Mouse (Mus musculus) B cell, adult 2 months (primary cell): ENCODE data around the gene Hbq1b.

Experiments
- DNase-seq, 2 experiments: peaks; one replicate each; pipeline ENCODE4 v3.0.0; 2022

Hbq1b gene

GRCm38 (mm10) chr11:32302824-32303419, 16.2 kb downstream of the Hbq1b start:
- no peak for DNase-seq

- no peak for DNase-seq
Observed at GRCm38 (mm10) chr11:32303455-32303854, 16.7 kb downstream of the Hbq1b start.

DNA sequence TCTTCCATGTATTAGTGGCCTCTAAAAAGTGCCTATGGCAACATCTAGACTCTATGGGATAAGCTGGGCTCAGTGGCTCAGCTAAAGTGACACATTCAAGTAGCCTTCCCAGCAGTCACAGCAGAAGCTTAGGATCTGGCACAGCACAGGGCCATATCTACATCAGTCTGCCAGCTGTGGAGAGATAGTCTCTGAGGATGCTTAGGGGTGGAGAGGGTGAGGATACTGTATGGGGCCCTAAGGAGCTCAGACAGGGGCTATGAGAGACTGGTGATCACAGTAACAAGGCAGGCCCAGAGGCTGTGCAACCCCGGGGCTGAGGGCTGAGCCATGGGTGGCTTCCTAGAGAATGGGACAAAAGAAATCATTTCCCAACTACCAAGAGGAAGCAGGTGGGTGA, 20.2 kb downstream of the Hbq1b start:
- no peak for DNase-seq

- DNase-seq = no peak
Observed at GRCm38 (mm10) chr11:32309446-32309845, 22.7 kb downstream of the Hbq1b start.

- no peak for DNase-seq
Observed at GRCm38 (mm10) chr11:32309928-32310327, 23.2 kb downstream of the Hbq1b start.

DNA sequence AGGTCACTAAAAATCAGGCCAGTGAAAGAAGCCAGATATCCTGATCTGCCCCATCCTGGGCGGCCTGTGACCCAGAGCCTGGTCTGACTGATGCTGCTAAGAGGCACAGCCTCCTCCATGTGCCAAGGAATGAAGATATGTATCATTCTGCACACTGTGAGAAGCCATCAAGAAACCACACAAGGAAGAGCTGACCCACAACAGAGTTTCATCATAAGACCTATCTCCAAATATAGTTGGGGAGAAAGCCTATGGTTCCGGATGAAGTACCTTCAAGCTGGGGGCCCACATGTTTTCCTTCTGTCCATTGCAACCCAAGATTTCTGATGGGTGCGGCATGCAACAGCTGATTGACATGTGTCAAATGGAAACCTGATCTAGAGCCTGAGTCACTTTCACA, 29.2 kb downstream of the Hbq1b start:
- no peak for DNase-seq

GRCm38 (mm10) chr11:32320507-32321195, 33.9 kb downstream of the Hbq1b start:
- no peak for DNase-seq

- peak; percentile 62 to 64 for DNase-seq
Observed at GRCm38 (mm10) chr11:32321196-32321565, 34.4 kb downstream of the Hbq1b start.

DNA sequence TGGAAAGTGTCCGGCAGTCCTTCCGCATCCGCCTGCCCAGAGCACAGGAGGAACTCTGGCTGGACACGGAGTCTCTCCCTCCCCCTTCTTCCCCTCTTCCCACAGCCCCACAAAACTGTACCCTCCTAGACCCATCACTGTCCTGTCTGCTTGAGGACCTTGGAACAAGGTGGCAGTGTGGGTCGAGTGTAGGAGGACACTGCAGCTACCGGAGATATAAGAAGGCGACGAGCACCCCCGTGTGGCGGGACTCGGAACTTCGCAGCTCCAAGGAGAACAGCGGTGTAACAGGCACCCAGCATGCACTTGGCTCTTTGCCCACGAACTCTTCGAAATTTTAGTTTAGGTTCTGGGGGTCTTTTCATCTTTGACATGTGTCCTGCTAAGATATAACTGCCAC, 37.8 kb downstream of the Hbq1b start:
- peak; percentile 89 to 91 for DNase-seq

- no peak for DNase-seq
Observed at GRCm38 (mm10) chr11:32331075-32331474, 44.3 kb downstream of the Hbq1b start.

DNA sequence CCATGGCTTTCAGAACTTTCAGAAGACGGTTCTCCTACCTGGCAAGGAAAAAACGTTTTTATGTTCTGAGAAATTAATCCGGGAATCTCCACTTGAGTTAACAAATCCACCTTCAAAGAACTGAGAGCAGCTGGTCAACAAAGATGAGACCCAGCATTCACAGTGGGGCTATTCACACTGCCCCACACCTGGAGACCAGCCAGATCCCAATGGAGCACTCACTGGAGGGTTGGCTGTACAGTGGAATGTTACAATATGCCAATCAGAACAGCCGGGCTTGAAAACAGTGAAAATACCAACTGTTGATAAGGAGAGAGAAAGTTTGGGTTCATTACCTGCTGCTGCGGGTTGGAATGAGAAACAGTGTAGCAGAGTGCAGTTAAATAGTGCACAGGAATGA, 45.1 kb downstream of the Hbq1b start:
- no peak for DNase-seq

- DNase-seq = no peak
Observed at GRCm38 (mm10) chr11:32333235-32333634, 46.5 kb downstream of the Hbq1b start.

GRCm38 (mm10) chr11:32336435-32336907, 49.7 kb downstream of the Hbq1b start:
- DNase-seq = no peak
